Mouse (Mus musculus): Measurements from ENCODE around the gene Tnni3. TPM values are rescaled to one million over a fixed set of nuclear protein-coding genes. Genes with fewer than 3 reads are reported as not detected.

Tnni3 gene
- polyA plus RNA-seq, 1 experiment from 2014 or later = 1.1 TPM

GRCm38 (mm10) chr7:4478021-4478795 is 45.8 kb downstream of the Tnni3 start:
- Histone ChIP-seq H3K36me3 (ENCODE audit: control insufficient read depth, insufficient read depth) (peaks cover 21% of the 10 kb centered on the region), H3K9me3 (ENCODE audit: control insufficient read depth) (no peaks in the 10 kb centered on the region), H3K27ac (ENCODE audit: low read depth, low read length) (peak overlapping the region; percentile 76), H3K4me3 (ENCODE audit: low read depth, low read length) (peak overlapping the region; percentile 46), H3K9ac (ENCODE audit: low read depth, low read length) (peak overlapping the region; percentile 48), H3K4me2 (replicated peaks; ENCODE audit: low read depth) (peak overlapping the region; percentile 81), H3K4me1 (replicated peaks; ENCODE audit: control insufficient read depth, insufficient read depth, low read length) (no peaks in the 10 kb centered on the region), H3K27me3 (replicated peaks; ENCODE audit: control insufficient read depth, insufficient read depth, low read length) (no peaks in the 10 kb centered on the region)
- under 1% methylated on average over 39 of the region's 39 CpGs for WGBS
- 0 out of 2 replicates have a peak, but pooled peaks have one; percentile 32 for TF ChIP-seq CTCF (IDR thresholded peaks at IDR 0.05; ENCODE audit: low read depth)
- ATAC-seq = peak; percentile 85

- H3K9me3 ChIP-seq (ENCODE audit: control insufficient read depth) = no peaks in the 10 kb centered on the region
- no peak overlapping the region for H3K4me3 ChIP-seq (ENCODE audit: low read depth, low read length)
- 0 out of 2 replicates have a peak, but pooled peaks cover 7% of the 10 kb centered on the region for H3K27me3 ChIP-seq (replicated peaks; ENCODE audit: control insufficient read depth, insufficient read depth, low read length)
- H3K4me2 ChIP-seq (replicated peaks; ENCODE audit: low read depth) = no peak overlapping the region
- no peak for ATAC-seq
- no peaks in the 10 kb centered on the region for H3K4me1 ChIP-seq (replicated peaks; ENCODE audit: control insufficient read depth, insufficient read depth, low read length)
- no peaks in the 10 kb centered on the region for H3K36me3 ChIP-seq (ENCODE audit: control insufficient read depth, insufficient read depth)
- H3K27ac ChIP-seq (ENCODE audit: low read depth, low read length) = no peak overlapping the region
- H3K9ac ChIP-seq (ENCODE audit: low read depth, low read length) = no peak overlapping the region
- no peak for TF ChIP-seq CTCF (IDR thresholded peaks at IDR 0.05; ENCODE audit: low read depth)
- WGBS = 22% methylated on average over 19 of the region's 19 CpGs
These were observed 50.1 kb downstream of the Tnni3 start for GRCm38 (mm10) chr7:4473940-4474339.

- Histone ChIP-seq H3K27me3 (replicated peaks; ENCODE audit: control insufficient read depth, insufficient read depth, low read length) (0 out of 2 replicates have a peak, but pooled peaks cover 7% of the 10 kb centered on the region), H3K4me2 (replicated peaks; ENCODE audit: low read depth) (peak overlapping the region; percentile 77), H3K9ac (ENCODE audit: low read depth, low read length) (peak overlapping the region; percentile 18; the same call in 1 of the 2 replicates), H3K36me3 (ENCODE audit: control insufficient read depth, insufficient read depth) (no peaks in the 10 kb centered on the region), H3K4me1 (replicated peaks; ENCODE audit: control insufficient read depth, insufficient read depth, low read length) (no peaks in the 10 kb centered on the region), H3K9me3 (ENCODE audit: control insufficient read depth) (no peaks in the 10 kb centered on the region), H3K27ac (ENCODE audit: low read depth, low read length) (no peak overlapping the region), H3K4me3 (ENCODE audit: low read depth, low read length) (peak overlapping the region; percentile 46)
- peak; percentile 69 for ATAC-seq
- TF ChIP-seq CTCF (IDR thresholded peaks at IDR 0.05; ENCODE audit: low read depth) = peak; percentile 92
- 4% methylated on average over 24 of the region's 24 CpGs for WGBS
These were observed 52.9 kb downstream of the Tnni3 start for GRCm38 (mm10) chr7:4471179-4471555.

GRCm38 (mm10) chr7:4470275-4471178 is 53.5 kb downstream of the Tnni3 start:
- H3K4me3 ChIP-seq (ENCODE audit: low read depth, low read length) = peak overlapping the region; percentile 46
- no peaks in the 10 kb centered on the region for H3K4me1 ChIP-seq (replicated peaks; ENCODE audit: control insufficient read depth, insufficient read depth, low read length)
- peak; percentile 60 for ATAC-seq
- H3K9me3 ChIP-seq (ENCODE audit: control insufficient read depth) = no peaks in the 10 kb centered on the region
- no peak for TF ChIP-seq CTCF (IDR thresholded peaks at IDR 0.05; ENCODE audit: low read depth)
- WGBS = 3% methylated on average over 35 of the region's 35 CpGs
- H3K36me3 ChIP-seq (ENCODE audit: control insufficient read depth, insufficient read depth) = no peaks in the 10 kb centered on the region
- H3K4me2 ChIP-seq (replicated peaks; ENCODE audit: low read depth) = peak overlapping the region; percentile 77
- H3K27me3 ChIP-seq (replicated peaks; ENCODE audit: control insufficient read depth, insufficient read depth, low read length) = 0 out of 2 replicates have a peak, but pooled peaks cover 7% of the 10 kb centered on the region
- H3K9ac ChIP-seq (ENCODE audit: low read depth, low read length) = peak overlapping the region; percentile 18; the same call in 1 of the 2 replicates
- H3K27ac ChIP-seq (ENCODE audit: low read depth, low read length) = no peak overlapping the region

Other genes with a start within 250 kb of the Tnni3 start
- not detected in 2 replicates for gene Ncr1, start 186.5 kb downstream of the Tnni3 start, polyA plus RNA-seq (2015; fragmentation: Nextera tagmentation; extraction: Ambion mirVana)
- gene Gp6, start 126.5 kb downstream of the Tnni3 start, polyA plus RNA-seq (2015; fragmentation: Nextera tagmentation; extraction: Ambion mirVana) = not detected in 2 replicates
- gene Rdh13, start 78.6 kb downstream of the Tnni3 start, polyA plus RNA-seq (2015; fragmentation: Nextera tagmentation; extraction: Ambion mirVana) = 11.0 and 11.4 TPM in 2 replicates
- 1.1 and 1.7 TPM in 2 replicates for gene Eps8l1, start 63.6 kb downstream of the Tnni3 start, polyA plus RNA-seq (2015; fragmentation: Nextera tagmentation; extraction: Ambion mirVana)
- gene Ppp1r12c, start 22.5 kb downstream of the Tnni3 start, polyA plus RNA-seq (2015; fragmentation: Nextera tagmentation; extraction: Ambion mirVana) = 33.6 and 33.9 TPM in 2 replicates
- gene Tnnt1, start 7.8 kb downstream of the Tnni3 start, polyA plus RNA-seq (2015; fragmentation: Nextera tagmentation; extraction: Ambion mirVana) = 20.1 and 24.3 TPM in 2 replicates
- 0.33 and 0.54 TPM in 2 replicates for gene Dnaaf3, start 8.2 kb upstream of the Tnni3 start, polyA plus RNA-seq (2015; fragmentation: Nextera tagmentation; extraction: Ambion mirVana)
- gene Syt5, start 23.3 kb upstream of the Tnni3 start, polyA plus RNA-seq (2015; fragmentation: Nextera tagmentation; extraction: Ambion mirVana) = 5.3 and 5.7 TPM in 2 replicates
- gene Ptprh, start 79.8 kb upstream of the Tnni3 start, polyA plus RNA-seq (2015; fragmentation: Nextera tagmentation; extraction: Ambion mirVana) = 16.7 and 17.1 TPM in 2 replicates
- 25.1 and 31.4 TPM in 2 replicates for gene Tmem86b, start 107.2 kb upstream of the Tnni3 start, polyA plus RNA-seq (2015; fragmentation: Nextera tagmentation; extraction: Ambion mirVana)
- 4.7 and 5.8 TPM in 2 replicates for gene Ppp6r1, start 134.8 kb upstream of the Tnni3 start, polyA plus RNA-seq (2015; fragmentation: Nextera tagmentation; extraction: Ambion mirVana)
- gene Hspbp1, start 160.8 kb upstream of the Tnni3 start, polyA plus RNA-seq (2015; fragmentation: Nextera tagmentation; extraction: Ambion mirVana) = 43.3 and 45.6 TPM in 2 replicates
- gene Brsk1, start 166.4 kb upstream of the Tnni3 start, polyA plus RNA-seq (2015; fragmentation: Nextera tagmentation; extraction: Ambion mirVana) = 0.89 and 0.98 TPM in 2 replicates
- gene Tmem150b, start 201.0 kb upstream of the Tnni3 start, polyA plus RNA-seq (2015; fragmentation: Nextera tagmentation; extraction: Ambion mirVana) = 20.7 and 21.5 TPM in 2 replicates
- 35.8 and 40.2 TPM in 2 replicates for gene Kmt5c, start 215.9 kb upstream of the Tnni3 start, polyA plus RNA-seq (2015; fragmentation: Nextera tagmentation; extraction: Ambion mirVana)
- gene Cox6b2, start 228.9 kb upstream of the Tnni3 start, polyA plus RNA-seq (2015; fragmentation: Nextera tagmentation; extraction: Ambion mirVana) = 48.5 and 48.8 TPM in 2 replicates
- not detected in 2 replicates for gene Fam71e2, start 247.1 kb upstream of the Tnni3 start, polyA plus RNA-seq (2015; fragmentation: Nextera tagmentation; extraction: Ambion mirVana)

All from intestine, postnatal 0 days (tissue).